Mouse (Mus musculus) ES-Bruce4 (cell line): Measurements from ENCODE around the gene D17Wsu92e.

Experiments used
- CTCF ChIP-seq: IDR thresholded peaks from one replicate; pipeline ENCODE4 v1.8.1; 2011; ENCODE audit warnings: low read depth, low read length
- EP300 ChIP-seq: IDR thresholded peaks from 2 replicates; pipeline ENCODE4 v1.6.1; 2011; ENCODE audit warnings: low read depth, low read length; ENCODE audit not compliant: insufficient read depth
- POLR2A ChIP-seq: IDR thresholded peaks from one replicate; pipeline ENCODE4 v1.8.1; 2011; ENCODE audit warnings: low read length; ENCODE audit not compliant: insufficient read depth

DNA sequence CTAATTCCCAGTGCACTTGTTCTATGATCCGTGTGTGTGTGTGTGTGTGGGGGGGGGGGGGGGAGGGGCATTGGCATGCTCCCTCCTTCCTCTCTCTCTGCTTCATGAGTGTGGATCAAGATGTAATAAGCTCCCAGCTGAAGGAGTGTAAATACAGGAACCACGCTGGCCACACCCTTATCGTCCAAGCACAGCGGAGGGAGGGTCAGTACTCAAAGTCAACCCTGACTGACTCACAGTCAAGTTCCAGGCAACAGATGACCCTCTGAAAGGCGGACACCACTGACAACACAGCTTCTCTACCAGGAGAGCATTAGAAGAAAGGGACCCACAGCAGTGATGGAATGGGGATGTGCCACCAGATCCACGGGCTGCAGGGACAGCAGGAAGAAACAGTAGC is 42.6 kb downstream of the D17Wsu92e start:
- TF ChIP-seq CTCF (no peak), POLR2A (no peak), EP300 (no peak)
